Mouse (Mus musculus): ENCODE measurements at regions not wholly inside any gene's neighbourhood (a gene's known extent, or its start where the extent isn't known, plus 50 kb on each side); places are given as distances from the start of the nearest gene placed in this dataset.

DNA sequence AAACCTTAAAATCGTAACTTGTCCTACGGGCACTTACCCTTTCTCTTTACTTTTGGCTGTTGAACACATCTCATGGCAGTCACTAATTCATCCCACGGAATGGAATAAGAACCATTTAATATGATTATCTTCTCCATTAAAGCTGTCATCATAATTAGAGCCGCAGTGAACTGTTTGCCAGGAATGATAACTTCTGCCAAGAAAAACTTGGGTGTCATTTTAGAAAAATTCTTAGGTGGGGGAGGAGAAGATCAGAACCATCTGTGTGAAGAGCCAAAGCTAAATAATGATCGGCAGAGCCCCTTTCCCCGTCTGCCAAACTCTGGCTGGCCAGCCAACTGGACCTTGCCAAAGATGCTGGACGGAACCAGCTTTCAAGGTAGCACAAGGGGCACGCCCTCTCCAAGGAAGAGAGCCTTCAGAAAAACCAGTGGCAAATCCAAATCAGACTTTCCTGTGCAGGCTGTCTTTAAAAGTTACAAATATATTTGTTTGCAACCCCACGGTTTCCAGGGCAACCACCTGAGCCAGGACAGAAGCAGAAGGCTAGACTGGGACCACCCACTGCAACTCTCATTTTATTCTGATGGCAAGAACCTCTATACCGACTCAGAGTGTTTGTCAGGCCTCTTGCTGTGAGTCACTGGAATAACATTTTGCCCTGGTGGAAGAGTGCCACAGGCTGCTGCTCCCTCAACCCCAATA is 77.9 kb upstream of the Zfp280d start:
- TF ChIP-seq CTCF (IDR thresholded peaks at IDR 0.05; ENCODE audit: low read depth) (no peak), EP300 (IDR thresholded peaks at IDR 0.05; ENCODE audit: low read depth) (no peak)
